Mouse (Mus musculus) intestine, postnatal 0 days (tissue): ENCODE measurements at regions not wholly inside any gene's neighbourhood (a gene's known extent, or its start where the extent isn't known, plus 50 kb on each side); places are given as distances from the start of the nearest gene placed in this dataset.

Experiments used
- ATAC-seq: fragments of 200-750 bp; cut with Nextera tagmentation; 2 replicates; pipeline ENCODE4 v1.8.0; 2017; ENCODE audit warnings: mild to moderate bottlenecking, moderate TSS enrichment, moderate library complexity
- H3K27ac ChIP-seq: fragments of 300-500 bp; sonication (generic); 2 replicates; pipeline ENCODE4 v1.5.1; 2014; ENCODE audit warnings: mild to moderate bottlenecking, low read depth, low read length, moderate library complexity
- H3K27me3 ChIP-seq: fragments of 300-500 bp; sonication (generic); replicated peaks from 2 replicates; pipeline ENCODE4 v1.6.1; 2014; ENCODE audit warnings: low read length, mixed read lengths; ENCODE audit not compliant: control insufficient read depth, insufficient read depth
- H3K36me3 ChIP-seq: fragments of 300-500 bp; sonication (generic); 2 replicates; pipeline ENCODE4 v1.6.1; 2014; ENCODE audit warnings: mild to moderate bottlenecking, moderate library complexity; ENCODE audit not compliant: control insufficient read depth, insufficient read depth
- H3K4me1 ChIP-seq: fragments of 300-500 bp; sonication (generic); replicated peaks from 2 replicates; pipeline ENCODE4 v1.6.1; 2014; ENCODE audit warnings: antibody characterized with exemption, low read length, mixed read lengths; ENCODE audit not compliant: control insufficient read depth, insufficient read depth
- H3K4me2 ChIP-seq: fragments of 300-500 bp; sonication (generic); replicated peaks from 2 replicates; pipeline ENCODE4 v1.6.1; 2014; ENCODE audit warnings: low read depth, mild to moderate bottlenecking, moderate library complexity
- H3K4me3 ChIP-seq: fragments of 300-500 bp; sonication (generic); 2 replicates; pipeline ENCODE4 v1.5.1; 2014; ENCODE audit warnings: low read depth, low read length
- H3K9ac ChIP-seq: fragments of 300-500 bp; sonication (generic); 2 replicates; pipeline ENCODE4 v1.6.1; 2014; ENCODE audit warnings: mild to moderate bottlenecking, low read depth, low read length
- H3K9me3 ChIP-seq: fragments of 300-500 bp; sonication (generic); 2 replicates; pipeline ENCODE4 v1.6.1; 2016; ENCODE audit warnings: mixed run types; ENCODE audit not compliant: control insufficient read depth
- CTCF ChIP-seq: sonication (generic); IDR thresholded peaks from 2 replicates; pipeline ENCODE4 v1.5.1; 2016; ENCODE audit warnings: low read depth, mild to moderate bottlenecking, control low read depth, antibody characterized with exemption, moderate library complexity
- WGBS: fragments of 180-500 bp; shearing (Covaris S2); extraction: QIAGEN DNeasy Blood & Tissue Kit; methylation state at CpG from one replicate; pipeline ENCODE4 v1.1.7; 2014; 5-methylcytosine and 5-hydroxymethylcytosine counted together

- Histone ChIP-seq H3K4me3 (no peak overlapping the region), H3K4me2 (peak overlapping the region; percentile 41; the same call in 1 of the 2 replicates), H3K9ac (no peak overlapping the region), H3K27me3 (no peaks in the 10 kb centered on the region), H3K9me3 (no peaks in the 10 kb centered on the region), H3K36me3 (no peaks in the 10 kb centered on the region), H3K4me1 (no peaks in the 10 kb centered on the region), H3K27ac (no peak overlapping the region)
- ATAC-seq: no peak
- 51% methylated on average over 11 of the region's 11 CpGs for WGBS
- TF ChIP-seq CTCF: no peak
Measured at GRCm38 (mm10) chr9:102424672-102425345, 70.3 kb upstream of the Ephb1 start.

- H3K9ac ChIP-seq: no peak overlapping the region
- no peak for ATAC-seq
- no peak overlapping the region for H3K27ac ChIP-seq
- no peaks in the 10 kb centered on the region for H3K4me1 ChIP-seq
- 8% methylated on average over 20 of the region's 20 CpGs for WGBS
- no peak overlapping the region for H3K4me3 ChIP-seq
- no peaks in the 10 kb centered on the region for H3K36me3 ChIP-seq
- H3K4me2 ChIP-seq: peak overlapping the region; percentile 41
- TF ChIP-seq CTCF: no peak
- H3K27me3 ChIP-seq: no peaks in the 10 kb centered on the region
- no peaks in the 10 kb centered on the region for H3K9me3 ChIP-seq
Measured at GRCm38 (mm10) chr9:102423919-102424671, 69.6 kb upstream of the Ephb1 start.

GRCm38 (mm10) chr9:102423465-102423918 lies 69.0 kb upstream of the Ephb1 start:
- WGBS: 34% methylated on average over 9 of the region's 9 CpGs
- Histone ChIP-seq H3K4me3 (no peak overlapping the region), H3K27ac (no peak overlapping the region), H3K4me1 (no peaks in the 10 kb centered on the region), H3K9me3 (no peaks in the 10 kb centered on the region), H3K36me3 (no peaks in the 10 kb centered on the region), H3K9ac (no peak overlapping the region), H3K27me3 (no peaks in the 10 kb centered on the region), H3K4me2 (peak overlapping the region; percentile 41)
- TF ChIP-seq CTCF: no peak
- ATAC-seq: no peak

GRCm38 (mm10) chr9:102421826-102422225 lies 67.3 kb upstream of the Ephb1 start:
- H3K27ac ChIP-seq: no peak overlapping the region
- no peaks in the 10 kb centered on the region for H3K9me3 ChIP-seq
- no peak for ATAC-seq
- H3K9ac ChIP-seq: no peak overlapping the region
- 90% methylated on average over 3 of the region's 3 CpGs for WGBS
- no peaks in the 10 kb centered on the region for H3K36me3 ChIP-seq
- no peaks in the 10 kb centered on the region for H3K27me3 ChIP-seq
- H3K4me1 ChIP-seq: no peaks in the 10 kb centered on the region
- no peak for TF ChIP-seq CTCF
- no peak overlapping the region for H3K4me2 ChIP-seq
- no peak overlapping the region for H3K4me3 ChIP-seq

- no peaks in the 10 kb centered on the region for H3K36me3 ChIP-seq
- H3K27ac ChIP-seq: no peak overlapping the region
- no peak overlapping the region for H3K4me2 ChIP-seq
- H3K9ac ChIP-seq: no peak overlapping the region
- H3K4me3 ChIP-seq: no peak overlapping the region
- no peaks in the 10 kb centered on the region for H3K27me3 ChIP-seq
- 43% methylated on average over 12 of the region's 12 CpGs for WGBS
- no peaks in the 10 kb centered on the region for H3K4me1 ChIP-seq
- H3K9me3 ChIP-seq: no peaks in the 10 kb centered on the region
- TF ChIP-seq CTCF: no peak
- no peak for ATAC-seq
Measured at GRCm38 (mm10) chr9:102420196-102420595, 65.7 kb upstream of the Ephb1 start.

- no peak overlapping the region for H3K4me2 ChIP-seq
- no peaks in the 10 kb centered on the region for H3K4me1 ChIP-seq
- no peak for ATAC-seq
- no peak overlapping the region for H3K27ac ChIP-seq
- no peak overlapping the region for H3K4me3 ChIP-seq
- TF ChIP-seq CTCF: peak; percentile 24
- no peaks in the 10 kb centered on the region for H3K9me3 ChIP-seq
- no peaks in the 10 kb centered on the region for H3K36me3 ChIP-seq
- no peaks in the 10 kb centered on the region for H3K27me3 ChIP-seq
- 59% methylated on average over 2 of the region's 2 CpGs for WGBS
- H3K9ac ChIP-seq: no peak overlapping the region
Measured at GRCm38 (mm10) chr9:102413631-102414030, 59.1 kb upstream of the Ephb1 start.
